Mouse (Mus musculus) testis, adult 2 months (tissue): ENCODE measurements at regions not wholly inside any gene's neighbourhood (a gene's known extent, or its start where the extent isn't known, plus 50 kb on each side); places are given as distances from the start of the nearest gene placed in this dataset.

Source experiments
- CTCF ChIP-seq: fragments of 200-500 bp; IDR thresholded peaks from 2 replicates; pipeline ENCODE4 v1.5.1; 2012; ENCODE audit warnings: low read depth, mild to moderate bottlenecking, inconsistent platforms, low read length, moderate library complexity; ENCODE audit not compliant: control insufficient read depth, insufficient read depth, insufficient replicate concordance
- POLR2A ChIP-seq: fragments of 200-500 bp; IDR thresholded peaks from 2 replicates; pipeline ENCODE4 v1.6.1; 2012; ENCODE audit warnings: low read depth, mild to moderate bottlenecking, inconsistent platforms, low read length, moderate library complexity; ENCODE audit not compliant: control insufficient read depth

- TF ChIP-seq CTCF, result no peak
- no peak for TF ChIP-seq POLR2A
Measured at GRCm38 (mm10) chr5:106295993-106296392, 162.0 kb downstream of the Barhl2 start.
